In genomic region chr14:76652356-76653126, GRCm38 (mm10) we compare ENCODE assay signal across 12 mouse cellular contexts.
DNase-seq lines count a peak whose midpoint lies in the region; ATAC-seq lines count a peak whose summit lies in the region.
"Had no signal": no experiment of that assay in that cellular context is flagged by ENCODE, and none has a peak within 500 bp of the region (broad histone marks: within the 10 kb centered on the region; RNA-seq: fewer than 3 reads in every experiment).

No protein-coding gene starts in this region.

- no peaks in the 10 kb centered on the region for H3K9me3 ChIP-seq in embryonic facial prominence, embryonic 13.5 days
- no peaks in the 10 kb centered on the region for H3K9me3 ChIP-seq in embryonic facial prominence, embryonic 10.5 days
- no peaks in the 10 kb centered on the region for H3K9me3 ChIP-seq in midbrain, embryonic 12.5 days
- no peaks in the 10 kb centered on the region for H3K9me3 ChIP-seq in limb, embryonic 10.5 days (replicated peaks)
- H3K9me3 ChIP-seq: limb, embryonic 15.5 days had no signal

- ATAC-seq in embryonic facial prominence, embryonic 13.5 days (ENCODE audit: insufficient number of reproducible peaks, insufficient read depth, low FRiP score, low TSS enrichment, low read depth), result no peak
- ATAC-seq in midbrain, embryonic 12.5 days (ENCODE audit: low FRiP score, low read depth), result peak; percentile 38; the same call in 1 of the 2 replicates

- 63% methylated on average over 9 of the region's 9 CpGs for WGBS in embryonic facial prominence, embryonic 13.5 days
- WGBS in embryonic facial prominence, embryonic 10.5 days, result 67% methylated on average over 9 of the region's 9 CpGs
- WGBS in midbrain, embryonic 12.5 days, result 51% methylated on average over 9 of the region's 9 CpGs
- 75% methylated on average over 9 of the region's 9 CpGs for WGBS in limb, embryonic 10.5 days

- H3K4me3 ChIP-seq in embryonic facial prominence, embryonic 13.5 days, result no peak overlapping the region
- no peak overlapping the region for H3K4me3 ChIP-seq in embryonic facial prominence, embryonic 10.5 days
- H3K4me3 ChIP-seq in midbrain, embryonic 12.5 days, result no peak overlapping the region
- no peak overlapping the region for H3K4me3 ChIP-seq in limb, embryonic 10.5 days
- H3K4me3 ChIP-seq: limb, embryonic 15.5 days had no signal

- no peaks in the 10 kb centered on the region for H3K27me3 ChIP-seq in embryonic facial prominence, embryonic 13.5 days
- 0 out of 2 replicates have a peak, but pooled peaks cover 9% of the 10 kb centered on the region for H3K27me3 ChIP-seq in embryonic facial prominence, embryonic 10.5 days (replicated peaks; ENCODE audit: low read depth, poor library complexity, severe bottlenecking)
- H3K27me3 ChIP-seq in midbrain, embryonic 12.5 days, result 0 out of 2 replicates have a peak, but pooled peaks cover 12% of the 10 kb centered on the region
- H3K27me3 ChIP-seq in limb, embryonic 10.5 days (ENCODE audit: low read depth, poor library complexity, severe bottlenecking), result no peaks in the 10 kb centered on the region
- H3K27me3 ChIP-seq: limb, embryonic 15.5 days had no signal

- H3K9ac ChIP-seq in embryonic facial prominence, embryonic 13.5 days, result no peak overlapping the region
- H3K9ac ChIP-seq in midbrain, embryonic 12.5 days (replicated peaks), result no peak overlapping the region
- H3K9ac ChIP-seq: limb, embryonic 15.5 days had no signal

- DNase-seq in embryonic facial prominence, embryonic 10.5 days (ENCODE audit: low spot score), result no peak
- DNase-seq in urinary bladder, postnatal 14 days (ENCODE audit: low spot score), result peak; percentile 63
- DNase-seq in urinary bladder, postnatal 4 days (ENCODE audit: low spot score in 2 of 2), result no peak
- DNase-seq in left cerebral cortex, postnatal 4 days, result no peak
- no peak for DNase-seq in layer of hippocampus, adult 9-10 months (ENCODE audit: low spot score)
- no peak for DNase-seq in limb, embryonic 10.5 days (ENCODE audit: low spot score)
- DNase-seq: adrenal gland, postnatal 14 days; cerebellum, postnatal 14 days; thymus, postnatal 36 days had no signal

- no peak overlapping the region for H3K4me2 ChIP-seq in embryonic facial prominence, embryonic 13.5 days
- H3K4me2 ChIP-seq in midbrain, embryonic 12.5 days (replicated peaks), result no peak overlapping the region
- H3K4me2 ChIP-seq: limb, embryonic 15.5 days had no signal

- H3K4me1 ChIP-seq in embryonic facial prominence, embryonic 13.5 days, result peaks cover 9% of the 10 kb centered on the region
- peaks cover 18% of the 10 kb centered on the region for H3K4me1 ChIP-seq in embryonic facial prominence, embryonic 10.5 days
- peaks cover 14% of the 10 kb centered on the region for H3K4me1 ChIP-seq in midbrain, embryonic 12.5 days
- H3K4me1 ChIP-seq in limb, embryonic 10.5 days, result no peaks in the 10 kb centered on the region

- intact Hi-C loops in left cerebral cortex, postnatal 4 days (cut with DNase I), result no loop called here

- H3K27ac ChIP-seq in embryonic facial prominence, embryonic 13.5 days, result peak overlapping the region; percentile 1; the same call in 1 of the 2 replicates
- no peak overlapping the region for H3K27ac ChIP-seq in embryonic facial prominence, embryonic 10.5 days (replicated peaks)
- no peak overlapping the region for H3K27ac ChIP-seq in midbrain, embryonic 12.5 days (replicated peaks)
- H3K27ac ChIP-seq in limb, embryonic 10.5 days, result no peak overlapping the region
- H3K27ac ChIP-seq: limb, embryonic 15.5 days had no signal

- no peaks in the 10 kb centered on the region for H3K36me3 ChIP-seq in embryonic facial prominence, embryonic 13.5 days
- no peaks in the 10 kb centered on the region for H3K36me3 ChIP-seq in embryonic facial prominence, embryonic 10.5 days (replicated peaks)
- H3K36me3 ChIP-seq in midbrain, embryonic 12.5 days, result no peaks in the 10 kb centered on the region
- no peaks in the 10 kb centered on the region for H3K36me3 ChIP-seq in limb, embryonic 10.5 days
- H3K36me3 ChIP-seq: limb, embryonic 15.5 days had no signal
